Mouse (Mus musculus) midbrain, embryonic 12.5 days (tissue): ENCODE data around the gene Fosl2. TPM values are rescaled to one million over a fixed set of nuclear protein-coding genes. Genes with fewer than 3 reads are reported as not detected.

Experiments used
- ATAC-seq: fragments of 200-750 bp; cut with Nextera tagmentation; 2 replicates; pipeline ENCODE4 v1.8.0; 2017; ENCODE audit warnings: low read depth, moderate TSS enrichment, moderate library complexity; ENCODE audit not compliant: low FRiP score
- H3K27ac ChIP-seq: fragments of 300-500 bp; sonication (generic); replicated peaks from 2 replicates; pipeline ENCODE4 v1.5.1; 2016; ENCODE audit warnings: mild to moderate bottlenecking
- H3K27me3 ChIP-seq: fragments of 300-500 bp; sonication (generic); 2 replicates; pipeline ENCODE4 v1.6.1; 2016; ENCODE audit warnings: mild to moderate bottlenecking
- H3K36me3 ChIP-seq: fragments of 300-500 bp; sonication (generic); 2 replicates; pipeline ENCODE4 v1.6.1; 2016
- H3K4me1 ChIP-seq: fragments of 300-500 bp; sonication (generic); 2 replicates; pipeline ENCODE4 v1.6.1; 2016
- H3K4me2 ChIP-seq: fragments of 300-500 bp; sonication (generic); replicated peaks from 2 replicates; pipeline ENCODE4 v1.6.1; 2016; ENCODE audit warnings: mild to moderate bottlenecking, moderate library complexity
- H3K4me3 ChIP-seq: fragments of 300-500 bp; sonication (generic); 2 replicates; pipeline ENCODE4 v1.5.1; 2016; ENCODE audit warnings: mild to moderate bottlenecking
- H3K9ac ChIP-seq: fragments of 300-500 bp; sonication (generic); replicated peaks from 2 replicates; pipeline ENCODE4 v1.6.1; 2016; ENCODE audit warnings: mild to moderate bottlenecking, moderate library complexity
- H3K9me3 ChIP-seq: fragments of 300-500 bp; sonication (generic); 2 replicates; pipeline ENCODE4 v1.6.1; 2016; ENCODE audit warnings: mild to moderate bottlenecking
- WGBS: fragments of 180-500 bp; shearing (Covaris S2); methylation state at CpG from one replicate; pipeline ENCODE4 v1.1.7; 2016; 5-methylcytosine and 5-hydroxymethylcytosine counted together
- polyA plus RNA-seq: library from polyadenylated mRNA; unstranded; fragments of >200 nt; fragmentation: Nextera tagmentation; extraction: Ambion mirVana; gene quantifications from 2 replicates; pipeline ENCODE4 v1.2.1, GENCODE M21; 2016

The Fosl2 gene
- 0.81 and 0.96 TPM in 2 replicates for polyA plus RNA-seq

- Histone ChIP-seq H3K4me2 (peak within 1 kb of the TSS; percentile 93), H3K27ac (peak within 1 kb of the TSS; percentile 58), H3K36me3 (no peaks in the 10 kb centered on the region), H3K9ac (peak within 1 kb of the TSS; percentile 55), H3K4me1 (peaks cover 32% of the 10 kb centered on the region), H3K4me3 (peak within 1 kb of the TSS; percentile 58), H3K9me3 (no peaks in the 10 kb centered on the region), H3K27me3 (peaks cover 91% of the 10 kb centered on the region)
- peak; percentile 80 for ATAC-seq
- under 1% methylated on average over 73 of the region's 85 CpGs for WGBS
Measured at GRCm38 (mm10) chr5:32135336-32136206, at the start of gene Fosl2. Gene Fosl2 (plus strand): TSS chr5:32135801.

DNA sequence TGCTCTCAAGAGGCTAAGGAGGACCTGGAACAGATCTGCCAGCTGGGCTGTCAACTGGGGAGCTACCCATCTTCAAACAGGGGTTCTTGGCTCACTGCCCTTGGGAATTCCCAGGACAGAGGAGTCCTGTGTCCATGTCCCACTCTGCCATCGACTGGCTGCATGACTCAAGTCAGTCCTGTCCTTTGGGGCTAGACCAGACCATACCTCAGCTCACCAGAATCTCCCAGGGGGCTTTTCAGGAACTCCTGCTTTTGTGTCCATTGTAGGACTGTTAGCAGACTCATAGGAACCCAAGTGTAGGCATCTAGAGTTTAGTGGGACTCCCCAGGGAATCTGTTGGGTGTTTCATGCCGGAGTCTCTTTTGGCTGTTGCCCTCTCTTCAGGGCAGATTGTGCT lies 49.6 kb upstream of the Fosl2 start:
- Histone ChIP-seq H3K9ac (no peak overlapping the region), H3K4me3 (no peak overlapping the region), H3K27me3 (no peaks in the 10 kb centered on the region), H3K27ac (no peak overlapping the region), H3K4me1 (peaks cover 2% of the 10 kb centered on the region; the same call in 1 of the 2 replicates), H3K36me3 (no peaks in the 10 kb centered on the region), H3K4me2 (no peak overlapping the region), H3K9me3 (no peaks in the 10 kb centered on the region)
- ATAC-seq: no peak
- 93% methylated on average over 2 of the region's 2 CpGs for WGBS

DNA sequence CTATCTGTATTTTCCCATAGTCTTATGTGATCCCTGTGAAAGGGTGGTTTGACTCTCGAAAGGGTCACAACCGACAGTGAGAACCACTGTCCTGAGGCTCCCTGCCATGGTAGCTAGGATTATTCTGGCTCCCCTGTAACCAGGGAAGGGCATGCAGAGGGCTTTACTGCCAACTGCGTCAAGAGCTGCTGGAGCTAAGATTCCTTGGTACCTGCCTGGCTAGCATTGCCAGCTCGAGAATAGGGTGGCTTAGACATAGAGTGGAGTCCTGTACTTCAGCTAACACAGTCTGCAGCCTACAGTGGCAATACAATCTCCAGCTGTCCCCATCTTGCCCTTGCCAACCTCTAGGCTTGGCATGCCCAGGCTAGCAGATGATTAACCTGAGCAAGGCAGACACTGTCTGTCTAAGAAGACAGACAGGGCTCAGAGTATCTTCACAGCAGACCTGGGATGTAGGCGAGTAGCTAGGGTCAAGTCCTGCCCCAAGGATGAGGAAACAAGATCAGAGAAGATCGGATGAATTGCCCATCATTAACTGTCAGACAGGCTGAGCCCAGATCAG lies 49.0 kb upstream of the Fosl2 start:
- WGBS: 86% methylated on average over 6 of the region's 6 CpGs
- no peak overlapping the region for H3K4me2 ChIP-seq
- ATAC-seq: no peak

DNA sequence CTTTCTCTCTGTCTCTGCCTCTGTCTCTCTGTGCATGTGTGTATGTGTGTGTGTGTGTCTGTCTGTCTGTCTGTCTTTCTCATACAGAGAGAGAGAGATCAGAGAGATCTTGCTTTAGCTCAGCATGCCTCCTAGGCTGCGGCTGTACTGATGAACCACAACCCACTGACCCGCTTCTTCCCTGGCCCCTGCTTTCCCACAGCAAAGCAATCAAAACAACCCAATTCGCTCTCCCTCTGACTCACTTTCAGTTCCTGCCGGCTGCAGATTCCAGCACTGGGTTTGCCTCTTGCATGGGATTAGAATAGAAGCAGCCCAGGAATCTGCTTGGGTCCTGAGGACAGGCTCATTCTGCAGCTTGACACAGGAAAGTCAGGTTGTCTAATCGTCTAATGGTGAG lies 46.1 kb upstream of the Fosl2 start:
- Histone ChIP-seq H3K27ac (no peak overlapping the region), H3K4me1 (no peaks in the 10 kb centered on the region), H3K9ac (no peak overlapping the region), H3K36me3 (no peaks in the 10 kb centered on the region), H3K4me3 (no peak overlapping the region), H3K27me3 (no peaks in the 10 kb centered on the region), H3K9me3 (no peaks in the 10 kb centered on the region), H3K4me2 (no peak overlapping the region)
- ATAC-seq: no peak
- 66% methylated on average over 5 of the region's 5 CpGs for WGBS

More for the DNA sequence above, 49.0 kb upstream of the Fosl2 start:
- no peaks in the 10 kb centered on the region for H3K4me1 ChIP-seq
- no peaks in the 10 kb centered on the region for H3K9me3 ChIP-seq
- no peak overlapping the region for H3K4me3 ChIP-seq
- H3K9ac ChIP-seq: no peak overlapping the region
- no peaks in the 10 kb centered on the region for H3K36me3 ChIP-seq
- H3K27me3 ChIP-seq: no peaks in the 10 kb centered on the region
- H3K27ac ChIP-seq: no peak overlapping the region

- Histone ChIP-seq H3K9me3 (no peaks in the 10 kb centered on the region), H3K9ac (no peak overlapping the region), H3K27ac (no peak overlapping the region), H3K36me3 (no peaks in the 10 kb centered on the region), H3K4me1 (no peaks in the 10 kb centered on the region), H3K4me2 (no peak overlapping the region), H3K4me3 (no peak overlapping the region), H3K27me3 (no peaks in the 10 kb centered on the region)
- no peak for ATAC-seq
Measured at GRCm38 (mm10) chr5:32092281-32092680, 43.3 kb upstream of the Fosl2 start.

DNA sequence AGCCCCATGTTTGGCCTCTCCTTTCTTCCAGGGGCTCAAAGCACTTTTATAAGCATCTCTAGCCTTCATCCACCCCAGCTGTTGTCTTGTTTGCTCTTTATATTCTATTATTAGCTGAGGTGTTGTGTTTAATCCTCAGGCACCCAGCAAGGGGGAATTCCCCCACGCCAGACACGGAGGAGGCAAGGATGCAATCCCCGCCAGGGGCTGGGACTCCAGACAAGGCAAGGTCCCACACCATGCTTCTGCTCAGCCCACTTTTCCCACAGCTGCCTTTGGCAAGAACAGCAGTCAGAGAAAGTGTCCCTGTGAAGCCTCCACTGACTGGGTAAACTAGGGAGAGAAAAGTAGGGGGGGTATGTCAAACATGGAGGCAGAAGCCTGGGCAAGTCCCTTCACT lies 36.9 kb upstream of the Fosl2 start:
- Histone ChIP-seq H3K36me3 (no peaks in the 10 kb centered on the region), H3K4me3 (no peak overlapping the region), H3K27ac (no peak overlapping the region), H3K9ac (no peak overlapping the region), H3K9me3 (no peaks in the 10 kb centered on the region), H3K4me1 (0 out of 2 replicates have a peak, but pooled peaks cover 6% of the 10 kb centered on the region), H3K27me3 (no peaks in the 10 kb centered on the region), H3K4me2 (no peak overlapping the region)
- 67% methylated on average over 3 of the region's 3 CpGs for WGBS
- no peak for ATAC-seq

GRCm38 (mm10) chr5:32102484-32102883 lies 33.1 kb upstream of the Fosl2 start:
- H3K36me3 ChIP-seq: no peaks in the 10 kb centered on the region
- no peaks in the 10 kb centered on the region for H3K9me3 ChIP-seq
- no peak overlapping the region for H3K27ac ChIP-seq
- no peak overlapping the region for H3K9ac ChIP-seq
- H3K4me2 ChIP-seq: no peak overlapping the region
- ATAC-seq: no peak
- no peak overlapping the region for H3K4me3 ChIP-seq
- H3K4me1 ChIP-seq: 0 out of 2 replicates have a peak, but pooled peaks cover 6% of the 10 kb centered on the region
- 42% methylated on average over 5 of the region's 5 CpGs for WGBS
- no peaks in the 10 kb centered on the region for H3K27me3 ChIP-seq

GRCm38 (mm10) chr5:32102971-32103431 lies 32.6 kb upstream of the Fosl2 start:
- WGBS: 80% methylated on average over 6 of the region's 6 CpGs
- no peak for ATAC-seq
- H3K9me3 ChIP-seq: no peaks in the 10 kb centered on the region
- no peaks in the 10 kb centered on the region for H3K27me3 ChIP-seq
- no peak overlapping the region for H3K9ac ChIP-seq
- no peak overlapping the region for H3K4me3 ChIP-seq
- no peaks in the 10 kb centered on the region for H3K36me3 ChIP-seq
- no peak overlapping the region for H3K4me2 ChIP-seq
- no peak overlapping the region for H3K27ac ChIP-seq
- H3K4me1 ChIP-seq: 0 out of 2 replicates have a peak, but pooled peaks cover 6% of the 10 kb centered on the region

DNA sequence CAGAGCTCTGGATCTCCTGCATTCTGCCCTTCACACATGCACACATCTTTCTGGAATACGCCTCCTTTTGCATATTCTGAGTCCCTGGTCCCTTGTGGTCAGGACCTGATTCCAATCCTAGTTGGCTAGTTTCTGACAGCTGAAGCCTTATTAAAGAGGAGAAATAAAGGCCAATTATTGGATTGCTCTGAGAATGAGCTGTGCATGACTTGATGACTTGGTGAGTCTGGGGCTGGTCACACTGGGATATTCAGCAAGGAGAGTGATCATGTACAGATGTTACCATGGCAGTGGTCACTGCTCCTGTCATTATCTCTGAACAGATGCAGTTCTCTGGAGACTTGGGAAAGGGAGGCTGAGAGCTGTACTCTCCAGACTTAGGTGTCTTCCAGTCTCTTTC lies 32.1 kb upstream of the Fosl2 start:
- Histone ChIP-seq H3K27ac (no peak overlapping the region), H3K4me2 (no peak overlapping the region), H3K36me3 (no peaks in the 10 kb centered on the region), H3K9me3 (no peaks in the 10 kb centered on the region), H3K4me3 (no peak overlapping the region), H3K4me1 (0 out of 2 replicates have a peak, but pooled peaks cover 6% of the 10 kb centered on the region), H3K9ac (no peak overlapping the region), H3K27me3 (no peaks in the 10 kb centered on the region)
- WGBS: 91% methylated on average over 1 of the region's 1 CpGs
- ATAC-seq: no peak

DNA sequence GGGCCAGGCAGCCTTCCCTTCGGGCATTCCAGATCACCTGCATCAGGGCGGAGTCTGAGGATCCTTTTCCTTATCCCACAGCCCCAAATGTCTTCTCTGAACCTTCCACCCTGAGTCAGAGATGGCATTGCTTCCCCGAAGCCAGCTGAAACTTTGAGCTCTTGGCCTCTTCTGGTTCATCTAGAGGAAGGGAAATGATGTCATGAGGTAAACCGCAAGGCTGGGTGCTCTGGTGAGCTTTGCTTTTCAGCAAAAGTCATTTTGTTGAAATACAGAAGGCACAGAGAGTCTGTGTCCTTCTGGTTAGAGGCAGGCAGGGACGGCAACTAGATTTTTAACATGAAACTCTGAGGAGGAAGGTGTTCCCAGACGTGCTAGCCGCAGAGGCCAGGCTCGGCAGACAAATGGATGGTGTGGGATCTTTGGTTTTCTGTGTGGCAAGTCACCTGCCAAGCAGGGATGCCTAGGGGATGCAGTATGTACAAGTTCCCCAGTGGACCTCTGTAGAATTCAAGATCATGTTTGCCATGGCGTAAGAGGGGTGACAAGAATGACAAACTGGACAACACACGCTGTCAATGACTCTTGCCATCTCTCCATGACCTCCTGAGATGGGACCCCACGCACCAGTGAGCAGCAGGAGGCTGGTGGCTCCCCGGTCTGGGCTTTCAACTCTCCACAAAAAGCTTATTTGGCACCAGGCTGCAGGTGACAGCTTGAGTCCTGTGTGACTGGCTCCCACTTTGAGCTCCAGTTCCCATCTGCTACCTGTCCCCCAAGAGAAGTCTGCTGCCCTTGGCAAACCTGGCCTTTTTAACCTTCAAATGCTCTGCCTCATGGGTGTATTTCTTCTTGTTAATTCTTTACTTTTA lies 31.2 kb upstream of the Fosl2 start:
- 0 out of 2 replicates have a peak, but pooled peaks cover 6% of the 10 kb centered on the region for H3K4me1 ChIP-seq
- 89% methylated on average over 12 of the region's 12 CpGs for WGBS
- no peak for ATAC-seq
- H3K27me3 ChIP-seq: no peaks in the 10 kb centered on the region
- no peak overlapping the region for H3K4me3 ChIP-seq
- H3K36me3 ChIP-seq: no peaks in the 10 kb centered on the region
- H3K9ac ChIP-seq: no peak overlapping the region
- H3K4me2 ChIP-seq: no peak overlapping the region
- H3K27ac ChIP-seq: no peak overlapping the region
- H3K9me3 ChIP-seq: no peaks in the 10 kb centered on the region

GRCm38 (mm10) chr5:32106473-32107140 lies 29.0 kb upstream of the Fosl2 start:
- H3K9me3 ChIP-seq: no peaks in the 10 kb centered on the region
- H3K4me1 ChIP-seq: 0 out of 2 replicates have a peak, but pooled peaks cover 6% of the 10 kb centered on the region
- 88% methylated on average over 5 of the region's 5 CpGs for WGBS
- no peak overlapping the region for H3K9ac ChIP-seq
- no peaks in the 10 kb centered on the region for H3K27me3 ChIP-seq
- H3K27ac ChIP-seq: no peak overlapping the region
- no peak overlapping the region for H3K4me2 ChIP-seq
- H3K4me3 ChIP-seq: no peak overlapping the region
- no peaks in the 10 kb centered on the region for H3K36me3 ChIP-seq
- no peak for ATAC-seq
